Mouse (Mus musculus) spleen, adult 10 weeks (tissue): ENCODE data around the gene Nudt17. TPM values are rescaled to one million over a fixed set of nuclear protein-coding genes. Genes with fewer than 3 reads are reported as not detected.

Experiments used
- polyA plus RNA-seq: library from polyadenylated mRNA; stranded (reverse); fragments of 350-450 nt; fragmentation: Illumina TruSeq; extraction: RNeasy Lipid Tissue Mini Kit (QIAGEN cat#74804); gene quantifications from one replicate; pipeline ENCODE4 v1.2.3, GENCODE M21; 2015; ENCODE audit warnings: low replicate concordance; ENCODE audit not compliant: insufficient read depth

Nudt17 gene
- polyA plus RNA-seq: 2.6 TPM

DNA sequence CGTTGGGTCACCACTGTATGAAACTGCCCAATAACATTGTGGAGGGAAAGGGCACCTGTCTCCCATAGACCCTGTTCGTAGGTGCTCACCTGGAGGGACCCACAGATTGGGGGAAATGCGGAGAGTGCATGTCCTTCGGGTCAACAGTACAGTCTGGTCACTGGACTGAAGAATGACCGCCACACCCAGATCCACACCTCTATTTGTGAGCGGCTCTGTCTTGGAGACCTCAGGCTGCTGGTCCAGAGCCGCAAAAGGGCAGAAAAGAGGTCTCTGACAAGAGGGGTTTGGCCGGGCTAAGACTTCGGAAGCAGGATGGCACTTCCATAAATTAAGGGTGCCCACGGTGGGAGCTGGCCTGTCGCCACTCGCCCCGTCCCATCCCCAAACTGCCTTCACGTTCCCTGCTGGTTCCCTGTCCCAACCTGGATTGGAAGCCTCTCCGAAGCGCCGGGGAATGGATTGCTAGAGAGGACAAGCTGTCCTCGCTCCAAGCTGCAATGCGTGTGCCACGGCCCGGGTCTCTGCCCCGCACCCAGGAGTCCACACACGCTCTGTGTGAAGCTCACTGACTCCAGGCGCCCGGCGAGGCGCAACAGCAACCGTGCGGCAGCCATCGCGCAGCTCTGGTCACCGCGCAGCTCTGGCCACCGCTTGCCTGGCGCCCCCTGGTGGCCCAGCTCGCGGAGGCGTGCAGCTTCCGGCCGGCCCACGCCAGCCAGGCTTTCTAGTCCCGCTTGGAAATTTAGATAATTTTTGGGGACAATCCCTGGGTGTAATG lies at the start of gene Nudt17:
Nudt17 (minus strand) TSS at position 660 of the 781 bp plus-strand sequence.

DNA sequence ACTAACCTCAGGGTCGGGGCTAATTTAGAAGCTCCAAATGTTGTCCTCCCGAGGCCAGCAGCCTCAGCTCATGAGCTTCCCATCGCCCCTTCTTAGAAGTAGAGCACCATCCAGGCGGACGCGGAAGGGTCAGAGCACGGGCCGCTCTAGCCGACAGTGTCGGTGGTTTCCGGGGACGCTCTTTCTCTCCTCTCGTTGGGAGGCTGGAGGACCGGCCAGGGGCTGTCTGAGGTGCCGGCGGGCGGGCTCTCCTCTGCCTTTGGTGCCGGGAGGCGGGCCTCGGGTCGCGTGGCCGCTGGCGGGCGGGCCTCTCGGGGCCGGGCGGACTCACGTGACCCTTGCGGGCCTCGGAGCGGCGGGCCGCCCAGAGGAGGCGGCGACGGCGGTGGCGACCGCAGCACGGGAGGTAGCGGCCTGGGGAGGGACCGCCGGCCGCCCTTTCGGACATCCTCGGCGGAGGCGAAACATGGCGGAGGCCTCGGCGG lies 19.0 kb upstream of the Nudt17 start, which contains the start of the genes Polr3c and Rnf115:
Polr3c (minus strand) TSS at position 286 of the 485 bp plus-strand sequence.
Rnf115 (plus strand) TSS at position 322 of the 485 bp plus-strand sequence.

DNA sequence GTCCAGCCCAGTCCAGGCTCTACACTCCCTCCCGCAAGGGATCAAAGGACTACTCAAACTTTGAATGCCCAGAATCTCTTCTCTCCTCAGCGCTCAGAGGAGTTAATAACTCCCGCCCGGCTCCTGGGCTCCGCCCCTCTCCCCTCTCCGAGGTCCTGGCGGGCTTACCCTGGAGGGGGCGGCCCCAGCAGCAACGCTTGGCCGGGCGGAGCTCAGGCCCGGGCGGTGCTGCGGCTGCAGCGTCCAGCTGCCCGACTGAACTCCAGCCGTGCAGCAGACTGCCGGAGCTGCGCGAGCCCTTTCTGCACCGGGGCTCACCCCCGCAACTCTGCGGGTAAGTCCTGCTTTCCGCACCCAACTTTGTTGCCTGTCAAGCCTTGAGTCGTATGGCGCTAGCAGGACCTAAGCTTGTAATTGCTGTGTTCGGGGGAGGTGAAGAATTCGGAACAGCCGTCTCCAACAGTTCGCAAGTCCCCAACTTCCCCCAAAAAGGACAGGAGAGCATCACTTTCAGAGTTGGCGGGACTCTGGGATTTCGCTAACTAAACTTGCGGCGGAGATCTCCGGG lies 12.1 kb downstream of the Nudt17 start, which contains the start of gene Pias3:
Pias3 (plus strand) TSS at position 187 of the 568 bp plus-strand sequence.

DNA sequence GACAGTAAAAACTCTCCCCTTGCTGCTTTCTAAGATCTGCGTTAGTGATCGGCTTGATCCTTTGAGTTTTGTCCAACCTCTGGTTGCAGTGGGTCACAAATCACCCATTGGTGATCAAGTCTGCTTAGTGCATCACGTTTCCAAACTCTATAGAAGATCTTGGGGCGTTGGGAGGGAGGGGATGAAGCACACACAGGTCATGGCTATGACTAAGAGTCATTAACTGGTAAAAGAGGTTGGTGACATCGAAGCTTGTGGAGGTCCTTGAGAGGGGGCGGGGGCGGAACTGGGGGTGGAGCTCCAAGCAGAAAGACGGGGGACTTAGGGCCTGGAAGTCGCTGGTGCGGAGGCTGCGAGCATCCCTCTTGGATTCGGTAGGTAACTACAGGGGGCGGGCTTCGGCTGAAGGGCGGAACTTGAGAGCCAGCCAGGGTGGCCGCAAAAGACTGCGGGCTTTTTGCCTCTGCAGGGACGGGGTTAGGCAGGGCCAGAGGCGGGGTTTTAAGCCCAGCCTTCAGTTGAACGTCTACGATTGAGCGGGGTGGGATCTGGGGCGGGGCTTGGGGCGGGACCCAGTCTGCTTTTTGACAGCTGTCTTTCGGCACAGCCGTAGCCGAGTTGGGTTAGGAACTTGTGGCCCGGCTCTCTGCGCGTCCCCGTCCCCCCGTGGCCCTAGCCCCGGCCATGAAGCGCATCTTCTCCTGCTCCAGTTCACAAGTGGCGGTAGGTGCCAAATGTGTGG lies 38.5 kb downstream of the Nudt17 start, which contains the start of gene Ankrd35:
Ankrd35 (plus strand) TSS at position 405 of the 742 bp plus-strand sequence.

Other genes starting within 250 kb of the Nudt17 start
- gene Hfe2, start 183.4 kb downstream of the Nudt17 start, polyA plus RNA-seq: not detected
- 638 TPM for gene Txnip, start 150.6 kb downstream of the Nudt17 start, polyA plus RNA-seq
- gene Gm16253, start 131.6 kb downstream of the Nudt17 start, polyA plus RNA-seq: not detected
- gene Polr3gl, start 114.4 kb downstream of the Nudt17 start, polyA plus RNA-seq: 79.5 TPM
- gene Ankrd34a, start 111.9 kb downstream of the Nudt17 start, polyA plus RNA-seq: not detected
- 16.0 TPM for gene Lix1l, start 107.4 kb downstream of the Nudt17 start, polyA plus RNA-seq
- 65.7 TPM for gene Rbm8a, start 78.6 kb downstream of the Nudt17 start, polyA plus RNA-seq
- 34.0 TPM for gene Pex11b, start 73.2 kb downstream of the Nudt17 start, polyA plus RNA-seq
- 0.36 TPM for gene Gm42957, start 73.1 kb downstream of the Nudt17 start, polyA plus RNA-seq
- 3.7 TPM for gene Itga10, start 63.0 kb downstream of the Nudt17 start, polyA plus RNA-seq
- gene Ankrd35, start 38.4 kb downstream of the Nudt17 start, polyA plus RNA-seq: 0.59 TPM
- 28.2 TPM for gene Pias3, start 12.2 kb downstream of the Nudt17 start, polyA plus RNA-seq
- gene Polr3c, start 19.1 kb upstream of the Nudt17 start, polyA plus RNA-seq: 52.3 TPM
- 88.0 TPM for gene Rnf115, start 19.1 kb upstream of the Nudt17 start, polyA plus RNA-seq
- gene Pdzk1, start 120.7 kb upstream of the Nudt17 start, polyA plus RNA-seq: 0.10 TPM
- 14.6 TPM for gene Cd160, start 120.8 kb upstream of the Nudt17 start, polyA plus RNA-seq
- 1.2 TPM for gene Gja5, start 196.1 kb upstream of the Nudt17 start, polyA plus RNA-seq
- 14.3 TPM for gene Gpr89, start 196.8 kb upstream of the Nudt17 start, polyA plus RNA-seq
- gene Gja8, start 217.5 kb upstream of the Nudt17 start, polyA plus RNA-seq: not detected